Mouse (Mus musculus): Measurements from ENCODE around the gene Tfpt. TPM values are rescaled to one million over a fixed set of nuclear protein-coding genes. Genes with fewer than 3 reads are reported as not detected.

Tfpt gene
- 23.2 and 24.6 TPM in 2 replicates for polyA plus RNA-seq (2015; fragmentation: Nextera tagmentation; extraction: Ambion mirVana)

DNA sequence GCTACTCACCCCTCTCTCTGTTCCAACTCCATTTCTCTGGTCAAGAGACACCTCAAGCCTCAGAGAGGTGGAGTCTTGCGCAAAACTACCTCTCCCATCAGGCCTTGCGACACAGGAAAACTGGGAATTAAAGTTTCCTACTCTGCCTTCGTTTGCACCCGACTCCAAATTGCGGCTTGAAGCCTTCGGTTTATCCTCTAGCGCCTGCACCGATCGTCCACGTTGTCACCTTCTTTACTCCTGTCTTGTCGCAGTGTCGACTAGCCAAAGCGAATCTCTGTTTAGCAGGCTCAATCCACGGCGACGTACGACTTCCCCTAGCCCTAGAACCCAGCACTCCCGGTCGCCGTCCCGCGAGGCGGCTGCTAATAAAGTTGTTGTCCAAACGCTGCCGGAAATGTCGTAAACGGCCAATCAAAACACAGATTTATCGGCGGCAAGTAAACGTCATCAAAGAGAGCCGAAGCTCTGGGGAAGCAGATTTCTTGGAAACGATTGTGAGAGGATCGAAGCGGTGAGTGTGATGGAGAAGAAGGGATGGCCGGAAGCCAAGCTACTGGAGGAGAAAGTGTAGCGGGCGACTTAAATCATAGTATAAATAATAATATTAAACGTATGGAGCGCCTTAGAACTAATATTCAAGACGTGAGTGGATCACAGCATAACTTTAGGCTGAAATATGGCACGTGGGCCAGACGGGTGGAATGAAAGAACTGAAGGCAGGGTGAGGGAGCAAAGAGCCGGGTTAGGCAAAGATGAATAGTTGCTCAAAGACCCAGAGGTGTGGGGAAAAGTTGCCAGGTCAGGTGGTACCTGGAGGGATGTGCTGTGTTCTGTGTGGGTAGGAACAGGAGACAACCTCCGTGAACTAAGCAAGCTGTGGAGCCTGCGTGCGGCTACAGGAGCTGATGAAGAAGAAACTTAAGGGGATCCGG is at the start of gene Tfpt, which contains the start of gene Prpf31:
Tfpt (minus strand) TSS at position 387 of the 935 bp plus-strand sequence.
Prpf31 (plus strand) TSS at position 443 of the 935 bp plus-strand sequence.
- Histone ChIP-seq H3K27me3 (no peaks in the 10 kb centered on the region), H3K27ac (peak within 1 kb of the TSS; percentile 89), H3K4me1 (peaks cover 24% of the 10 kb centered on the region), H3K9ac (peak within 1 kb of the TSS; percentile 70), H3K4me2 (peak within 1 kb of the TSS; percentile 93), H3K4me3 (peak within 1 kb of the TSS; percentile 66), H3K9me3 (no peaks in the 10 kb centered on the region), H3K36me3 (peaks cover 43% of the 10 kb centered on the region)
- peak; percentile 84 for ATAC-seq (ENCODE audit: insufficient number of reproducible peaks, low FRiP score, low TSS enrichment, low read depth)
- WGBS: under 1% methylated on average over 47 of the region's 47 CpGs

DNA sequence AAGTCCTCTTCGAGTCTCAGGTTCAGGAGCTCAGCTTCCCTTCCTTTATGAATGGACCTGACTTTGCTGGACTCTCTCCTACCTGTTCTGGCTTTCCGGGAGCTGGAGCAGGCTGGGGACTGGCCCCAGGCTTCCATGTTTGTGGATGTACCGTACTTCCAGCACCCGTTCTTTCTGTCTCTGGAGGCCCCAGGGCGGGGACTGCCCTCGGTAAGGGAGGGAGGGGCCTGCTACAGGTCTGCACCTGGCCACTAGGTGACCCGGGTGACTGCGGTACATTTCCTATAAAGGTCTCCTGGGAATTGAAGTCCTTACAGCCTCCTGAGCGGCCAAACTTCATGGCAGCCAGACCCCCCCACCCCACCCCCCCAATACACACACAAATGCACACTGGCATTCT is 47.6 kb upstream of the Tfpt start, which contains the start of gene Tmc4:
Tmc4 (minus strand) TSS at position 212 of the 400 bp plus-strand sequence.
- H3K36me3 ChIP-seq: peaks cover 21% of the 10 kb centered on the region
- H3K4me3 ChIP-seq: no peak within 1 kb of the TSS
- no peak within 1 kb of the TSS for H3K27ac ChIP-seq
- WGBS: 44% methylated on average over 9 of the region's 9 CpGs
- no peak within 1 kb of the TSS for H3K4me2 ChIP-seq
- H3K9ac ChIP-seq: no peak within 1 kb of the TSS
- no peaks in the 10 kb centered on the region for H3K4me1 ChIP-seq
- H3K9me3 ChIP-seq: no peaks in the 10 kb centered on the region
- H3K27me3 ChIP-seq: no peaks in the 10 kb centered on the region
- no peak for ATAC-seq (ENCODE audit: insufficient number of reproducible peaks, low FRiP score, low TSS enrichment, low read depth)

- H3K4me1 ChIP-seq: no peaks in the 10 kb centered on the region
- 86% methylated on average over 12 of the region's 12 CpGs for WGBS
- H3K36me3 ChIP-seq: peaks cover 17% of the 10 kb centered on the region
- ATAC-seq (ENCODE audit: insufficient number of reproducible peaks, low FRiP score, low TSS enrichment, low read depth): no peak
- H3K9me3 ChIP-seq: no peaks in the 10 kb centered on the region
- H3K9ac ChIP-seq: no peak overlapping the region
- H3K4me2 ChIP-seq: no peak overlapping the region
- no peak overlapping the region for H3K4me3 ChIP-seq
- H3K27me3 ChIP-seq: no peaks in the 10 kb centered on the region
- no peak overlapping the region for H3K27ac ChIP-seq
These were observed 46.6 kb upstream of the Tfpt start for GRCm38 (mm10) chr7:3676371-3676770.

- Histone ChIP-seq H3K4me1 (no peaks in the 10 kb centered on the region), H3K36me3 (peaks cover 11% of the 10 kb centered on the region), H3K9ac (no peak overlapping the region), H3K9me3 (no peaks in the 10 kb centered on the region), H3K4me3 (no peak overlapping the region), H3K27ac (no peak overlapping the region), H3K4me2 (no peak overlapping the region), H3K27me3 (no peaks in the 10 kb centered on the region)
- WGBS: 77% methylated on average over 3 of the region's 3 CpGs
- ATAC-seq (ENCODE audit: insufficient number of reproducible peaks, low FRiP score, low TSS enrichment, low read depth): no peak
These were observed 45.5 kb upstream of the Tfpt start for GRCm38 (mm10) chr7:3675228-3675548.

DNA sequence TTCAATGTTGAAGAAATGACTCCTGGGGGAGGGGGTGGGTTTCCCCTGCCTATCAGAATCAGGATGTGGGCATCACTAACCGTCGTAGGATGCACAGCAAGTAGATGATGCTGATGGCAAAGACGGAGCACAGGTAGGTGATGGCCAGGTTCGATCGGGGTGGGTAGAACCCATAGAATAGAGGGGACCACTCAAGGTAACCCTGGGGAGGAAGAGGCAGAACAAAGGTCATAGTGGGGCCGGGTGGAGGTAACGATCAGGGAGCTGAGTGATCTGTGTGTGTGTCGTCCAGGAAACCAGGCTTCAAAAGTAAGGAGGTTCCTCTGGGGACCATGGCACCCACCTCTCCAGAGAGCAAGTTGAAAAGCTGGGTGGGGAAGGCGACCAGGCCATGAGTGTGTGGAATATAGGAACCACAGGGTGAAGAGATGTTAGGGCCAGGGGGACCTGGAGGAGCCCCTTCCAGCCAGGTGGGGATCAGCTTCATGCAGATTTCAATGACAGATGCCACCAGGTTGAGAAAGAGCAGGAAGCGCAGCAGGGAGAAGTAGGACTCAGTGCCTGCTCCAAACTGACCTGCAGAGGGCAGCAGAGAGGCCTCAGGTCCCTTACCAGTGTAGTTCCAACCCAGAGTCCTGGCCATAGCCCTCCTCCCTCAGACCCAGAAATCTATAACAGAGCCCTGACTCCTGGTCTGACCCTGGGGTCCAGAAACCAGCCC is 44.9 kb upstream of the Tfpt start:
- Histone ChIP-seq H3K4me1 (no peaks in the 10 kb centered on the region), H3K9ac (no peak overlapping the region), H3K27ac (no peak overlapping the region), H3K4me2 (no peak overlapping the region), H3K9me3 (no peaks in the 10 kb centered on the region), H3K4me3 (no peak overlapping the region), H3K36me3 (peaks cover 9% of the 10 kb centered on the region), H3K27me3 (no peaks in the 10 kb centered on the region)
- peak; percentile 66; the same call in 1 of the 2 replicates for ATAC-seq (ENCODE audit: insufficient number of reproducible peaks, low FRiP score, low TSS enrichment, low read depth)
- 72% methylated on average over 10 of the region's 10 CpGs for WGBS

DNA sequence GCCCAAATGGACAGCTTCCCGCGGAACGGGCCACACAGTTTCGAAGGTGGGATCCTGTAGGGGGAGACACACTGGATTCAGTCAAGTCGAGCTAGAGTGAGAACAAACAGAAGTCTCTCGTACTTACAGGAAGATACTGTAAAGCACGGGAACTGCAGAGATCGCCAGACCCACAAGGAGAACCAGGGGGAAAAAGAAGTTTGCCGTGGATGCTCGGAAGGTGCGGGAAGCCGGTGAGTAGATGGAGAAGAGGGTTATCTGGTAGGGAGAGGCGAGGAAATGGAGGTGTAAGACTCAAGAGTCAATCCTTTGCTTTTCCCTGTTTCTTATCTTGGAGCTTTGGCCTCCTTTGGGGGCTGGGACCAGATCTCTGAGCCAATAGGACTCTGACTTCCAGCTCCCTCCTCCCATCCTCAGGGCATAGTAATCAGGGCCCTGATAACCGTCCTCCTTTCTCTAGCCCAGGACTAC is 37.2 kb upstream of the Tfpt start:
- 0 out of 2 replicates have a peak overlapping the region, but pooled peaks have one; percentile 10 for H3K4me2 ChIP-seq
- H3K36me3 ChIP-seq: peaks cover 13% of the 10 kb centered on the region
- no peak overlapping the region for H3K9ac ChIP-seq
- no peaks in the 10 kb centered on the region for H3K9me3 ChIP-seq
- ATAC-seq (ENCODE audit: insufficient number of reproducible peaks, low FRiP score, low TSS enrichment, low read depth): no peak
- no peak overlapping the region for H3K27ac ChIP-seq
- peaks cover 28% of the 10 kb centered on the region for H3K4me1 ChIP-seq
- 21% methylated on average over 14 of the region's 14 CpGs for WGBS
- no peaks in the 10 kb centered on the region for H3K27me3 ChIP-seq
- no peak overlapping the region for H3K4me3 ChIP-seq

GRCm38 (mm10) chr7:3665215-3666114 is 35.7 kb upstream of the Tfpt start, which contains the start of gene Leng1:
Gene Leng1 (minus strand): TSS chr7:3665840.
- H3K4me3 ChIP-seq: peak within 1 kb of the TSS; percentile 73
- H3K36me3 ChIP-seq: peaks cover 26% of the 10 kb centered on the region
- peaks cover 28% of the 10 kb centered on the region for H3K4me1 ChIP-seq
- peak within 1 kb of the TSS; percentile 76 for H3K4me2 ChIP-seq
- no peaks in the 10 kb centered on the region for H3K9me3 ChIP-seq
- ATAC-seq (ENCODE audit: insufficient number of reproducible peaks, low FRiP score, low TSS enrichment, low read depth): peak; percentile 97
- no peaks in the 10 kb centered on the region for H3K27me3 ChIP-seq
- H3K27ac ChIP-seq: peak within 1 kb of the TSS; percentile 94
- H3K9ac ChIP-seq: peak within 1 kb of the TSS; percentile 87
- WGBS: 3% methylated on average over 45 of the region's 45 CpGs

- Histone ChIP-seq H3K27me3 (no peaks in the 10 kb centered on the region), H3K9me3 (no peaks in the 10 kb centered on the region), H3K4me2 (peak overlapping the region; percentile 76), H3K9ac (peak overlapping the region; percentile 87), H3K4me1 (peaks cover 28% of the 10 kb centered on the region), H3K4me3 (peak overlapping the region; percentile 73), H3K36me3 (peaks cover 34% of the 10 kb centered on the region), H3K27ac (peak overlapping the region; percentile 94)
- 30% methylated on average over 15 of the region's 15 CpGs for WGBS
- no peak for ATAC-seq (ENCODE audit: insufficient number of reproducible peaks, low FRiP score, low TSS enrichment, low read depth)
These were observed 34.9 kb upstream of the Tfpt start for GRCm38 (mm10) chr7:3664524-3665214.

GRCm38 (mm10) chr7:3658578-3658977 is 28.8 kb upstream of the Tfpt start:
- H3K27me3 ChIP-seq: no peaks in the 10 kb centered on the region
- H3K9ac ChIP-seq: no peak overlapping the region
- H3K27ac ChIP-seq: no peak overlapping the region
- peaks cover 95% of the 10 kb centered on the region for H3K36me3 ChIP-seq
- WGBS: 95% methylated on average over 14 of the region's 14 CpGs
- no peak overlapping the region for H3K4me2 ChIP-seq
- no peaks in the 10 kb centered on the region for H3K9me3 ChIP-seq
- H3K4me1 ChIP-seq: peaks cover 7% of the 10 kb centered on the region
- ATAC-seq (ENCODE audit: insufficient number of reproducible peaks, low FRiP score, low TSS enrichment, low read depth): no peak
- H3K4me3 ChIP-seq: no peak overlapping the region

DNA sequence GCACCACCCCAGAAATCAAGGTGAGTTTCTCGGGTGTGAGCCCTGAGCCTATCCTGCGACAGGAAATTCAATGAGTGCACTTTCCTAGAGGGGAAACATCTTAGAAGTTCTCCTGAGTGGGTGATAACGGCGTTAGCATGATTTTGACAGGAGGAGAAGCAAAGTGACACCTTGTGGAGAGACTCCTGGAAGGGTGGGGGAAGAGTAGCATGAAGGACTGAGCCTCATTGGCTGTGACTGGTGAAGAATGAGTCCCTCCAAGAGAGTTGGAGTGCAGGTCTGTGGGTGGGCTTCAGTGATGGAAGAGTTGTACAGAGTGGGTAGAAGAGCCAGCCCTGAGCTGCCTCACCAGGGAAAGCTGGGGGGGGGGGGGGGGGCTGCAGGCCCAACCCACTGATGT is 27.2 kb upstream of the Tfpt start:
- no peaks in the 10 kb centered on the region for H3K4me1 ChIP-seq
- H3K9me3 ChIP-seq: no peaks in the 10 kb centered on the region
- peaks cover 99% of the 10 kb centered on the region for H3K36me3 ChIP-seq
- no peak overlapping the region for H3K27ac ChIP-seq
- H3K27me3 ChIP-seq: no peaks in the 10 kb centered on the region
- H3K9ac ChIP-seq: no peak overlapping the region
- WGBS: 89% methylated on average over 4 of the region's 4 CpGs
- no peak overlapping the region for H3K4me3 ChIP-seq
- no peak for ATAC-seq (ENCODE audit: insufficient number of reproducible peaks, low FRiP score, low TSS enrichment, low read depth)
- no peak overlapping the region for H3K4me2 ChIP-seq
